Mouse (Mus musculus) heart, postnatal 4 days (tissue): ENCODE measurements around the gene Esf1. TPM values are rescaled to one million over a fixed set of nuclear protein-coding genes. Genes with fewer than 3 reads are reported as not detected.
"Not testable (repeated sequence)": the region's sequence is repeated elsewhere in the genome, so short reads cannot be mapped to it uniquely, and the experiment has no call there.

Experiments used
- DNase-seq: peaks from one replicate; pipeline ENCODE4 v3.0.0; 2021
- total RNA-seq, 2 experiments: library from RNA; stranded (reverse); gene quantifications; 2 replicates each; pipeline ENCODE4 v1.2.3; 2021

Gene Esf1
- total RNA-seq, 2 experiments from 2014 or later, result 16.0 to 17.7 TPM

DNA sequence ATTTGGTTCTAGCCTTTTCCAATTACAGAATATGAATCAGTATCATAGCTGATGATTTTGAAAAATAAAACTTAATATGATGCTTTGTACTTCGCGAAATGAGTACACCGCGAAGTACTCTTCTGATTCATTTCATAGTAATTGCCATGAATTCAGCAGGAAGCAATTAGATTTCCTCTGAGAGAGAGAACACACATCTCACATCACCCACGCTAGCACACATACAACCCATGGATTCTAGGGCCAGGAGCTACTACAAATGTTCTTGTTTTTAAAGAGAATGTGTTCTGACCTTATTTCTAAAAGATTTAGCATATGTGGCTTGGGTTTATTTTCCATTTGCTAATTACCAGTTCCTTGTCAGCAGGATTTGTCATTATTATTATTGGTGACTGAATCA is 76.9 kb downstream of the Esf1 start:
- no peak for DNase-seq

DNA sequence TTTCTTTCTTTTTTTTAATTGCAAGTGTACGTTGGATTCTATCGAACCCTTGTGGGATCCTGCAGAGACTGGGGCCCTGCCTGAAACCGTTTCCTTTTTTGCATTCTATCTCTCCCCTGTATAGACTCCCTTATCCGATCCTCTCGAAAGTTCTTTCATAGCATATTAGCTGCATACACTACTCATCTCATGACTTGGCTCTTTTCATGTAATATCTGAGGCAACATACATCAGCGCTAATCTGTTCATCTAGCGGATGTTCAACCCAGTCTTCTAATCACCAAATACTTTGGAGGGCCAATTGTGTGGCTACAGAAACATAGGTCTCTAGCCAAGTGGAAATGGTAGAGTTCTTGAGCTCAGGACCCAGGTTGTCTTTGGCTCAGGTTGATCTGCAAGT is 86.1 kb downstream of the Esf1 start:
- no peak for DNase-seq

DNA sequence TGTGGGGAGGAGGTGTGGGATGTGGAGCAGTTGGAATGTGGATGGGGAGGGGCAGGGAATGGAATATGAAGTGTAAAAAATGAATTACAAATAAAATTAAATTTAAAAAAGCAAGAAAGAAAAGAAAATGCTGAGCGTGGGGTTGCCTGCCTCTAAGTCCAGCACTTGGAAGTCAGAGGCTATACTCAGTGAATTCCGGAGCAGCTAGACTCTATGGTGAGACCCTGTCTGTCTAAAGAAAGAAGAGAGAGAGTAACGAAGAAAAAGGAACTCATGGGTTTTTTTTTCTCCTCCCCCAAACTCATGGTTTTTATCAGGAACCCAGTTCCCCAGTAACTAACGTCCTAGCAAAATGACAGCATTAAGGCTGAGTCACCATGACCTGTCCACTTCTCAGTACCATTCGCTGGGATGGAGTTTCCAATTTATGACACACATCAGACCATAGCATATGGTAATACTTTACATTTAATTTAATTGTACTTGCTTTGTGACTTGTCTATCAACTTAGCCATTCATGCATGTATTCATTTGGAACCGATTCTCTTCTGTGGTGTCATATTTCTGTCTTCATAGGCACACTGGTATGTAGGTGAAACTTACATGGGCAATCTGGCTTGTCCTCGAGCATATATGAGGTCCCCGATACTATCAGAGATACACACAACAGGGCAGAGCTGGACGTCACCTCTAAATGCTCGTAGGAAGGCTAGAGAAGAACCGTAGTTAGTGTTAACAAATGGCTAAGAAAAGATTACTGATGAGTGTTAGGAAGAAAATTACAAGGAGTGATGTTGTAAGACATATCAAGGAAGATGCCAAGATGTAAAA is 89.4 kb downstream of the Esf1 start:
- DNase-seq, result no peak

DNA sequence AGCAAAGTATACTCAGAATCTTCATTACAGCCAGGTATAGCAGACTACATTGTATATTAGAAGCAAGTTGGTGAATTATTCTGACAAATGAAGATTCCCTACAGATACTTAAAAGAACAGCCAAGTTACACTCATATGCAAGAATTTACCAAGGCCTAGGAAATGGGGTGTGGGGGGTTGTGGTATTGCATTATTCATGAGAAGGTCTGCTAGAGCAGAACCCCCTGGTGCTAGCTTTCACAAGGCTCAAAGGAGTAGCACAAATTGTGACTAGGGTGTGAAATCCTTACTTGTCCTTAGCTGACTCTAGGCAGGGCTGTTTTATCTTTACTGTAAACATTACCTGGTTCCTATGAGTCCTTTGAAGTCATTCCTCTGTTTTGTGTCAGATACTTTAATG is 91.1 kb downstream of the Esf1 start:
- DNase-seq, result not testable (repeated sequence)

DNA sequence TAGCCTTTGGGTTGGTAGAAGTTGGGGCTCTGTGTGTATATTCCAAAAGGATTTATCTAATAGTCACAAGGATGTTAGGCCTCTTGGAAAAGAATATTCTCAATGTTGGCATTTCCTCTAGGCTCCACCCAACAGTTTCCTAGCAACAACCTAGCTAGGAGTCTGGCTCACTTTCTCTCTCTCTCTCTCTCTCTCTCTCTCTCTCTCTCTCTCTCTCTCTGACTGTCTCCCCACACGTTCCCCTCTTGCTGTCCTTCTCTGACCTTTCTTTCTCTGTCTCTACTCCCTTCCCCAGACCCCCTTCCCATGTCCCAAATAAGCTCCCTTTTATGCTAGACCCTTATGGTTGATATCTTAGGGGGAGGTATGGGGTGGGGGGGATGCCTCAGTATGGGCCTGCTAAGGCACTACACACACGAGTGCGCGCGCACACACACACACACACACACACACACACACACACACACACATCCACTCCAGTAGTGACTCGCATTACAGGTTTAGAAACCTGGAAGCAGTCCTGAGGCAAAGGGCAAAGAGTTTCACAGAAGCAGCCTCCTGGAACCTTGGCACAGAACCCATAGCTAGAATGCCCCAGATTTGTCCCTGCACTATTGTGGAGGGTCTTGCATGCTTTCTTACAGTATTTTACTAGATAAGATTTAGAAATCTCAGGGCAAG is 91.6 kb downstream of the Esf1 start:
- no peak for DNase-seq

DNA sequence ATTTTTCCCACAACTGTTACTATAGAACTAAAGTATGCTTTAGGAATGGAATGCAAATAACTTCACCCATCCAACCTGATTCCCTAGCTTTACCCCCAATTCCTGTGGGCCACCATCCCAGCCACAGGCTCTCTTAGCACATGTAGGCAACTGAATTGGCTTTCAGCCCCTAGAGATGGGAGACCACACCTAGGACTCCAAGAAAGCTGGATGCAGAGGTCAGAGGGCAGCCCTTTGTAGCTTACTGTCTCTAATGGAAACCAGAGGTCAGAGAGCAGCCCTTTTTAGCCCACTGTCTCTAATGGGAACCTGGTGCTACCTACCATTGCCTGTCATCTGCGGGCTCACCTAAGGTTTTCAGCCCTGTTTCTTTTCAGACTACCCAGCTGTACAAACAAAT is 92.9 kb downstream of the Esf1 start:
- no peak for DNase-seq

DNA sequence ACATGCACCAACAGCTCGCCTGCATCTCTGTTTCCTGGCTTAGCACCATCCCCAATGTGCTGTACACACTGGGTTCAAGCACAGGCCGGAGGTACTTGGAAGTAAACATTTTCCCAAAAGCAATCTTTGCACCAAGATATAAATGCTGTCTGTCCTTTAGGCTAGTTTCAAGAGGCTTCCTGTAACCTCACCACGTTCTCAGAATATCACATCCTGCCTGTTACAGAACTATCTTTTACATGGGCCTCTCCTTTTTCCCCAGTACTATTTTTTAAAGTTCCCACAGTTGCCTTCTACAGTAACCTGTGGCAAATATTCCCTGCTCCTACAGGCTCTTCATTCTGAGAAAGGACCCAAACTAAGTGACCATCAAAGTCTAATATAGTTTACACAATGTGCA is 95.2 kb downstream of the Esf1 start:
- DNase-seq, result no peak

Other genes with a start within 250 kb of the Esf1 start
- gene Tasp1, start 103.8 kb downstream of the Esf1 start, total RNA-seq, result 1 to 10 TPM; 6.0 to 6.8 TPM
- not detected for gene Gm17374, start 18.5 kb downstream of the Esf1 start, total RNA-seq
- 10 to 100 TPM; 32.7 to 37.4 TPM for gene Ndufaf5, start 85 bp upstream of the Esf1 start, total RNA-seq
- not detected for gene Sel1l2, start 219.1 kb upstream of the Esf1 start, total RNA-seq
- 10 to 100 TPM; 10.3 to 11.3 TPM for gene Macrod2, start 224.7 kb upstream of the Esf1 start, total RNA-seq